Mouse (Mus musculus) G1E (cell line): Measurements from ENCODE around the gene Lsm2. TPM values are rescaled to one million over a fixed set of nuclear protein-coding genes. Genes with fewer than 3 reads are reported as not detected.

Experiments
- ATAC-seq: 2 replicates; pipeline ENCODE4 v1.8.0; 2016; ENCODE audit warnings: mild to moderate bottlenecking; ENCODE audit not compliant: insufficient number of reproducible peaks, poor library complexity, low FRiP score, severe bottlenecking; ENCODE audit errors: extremely low read depth
- DNase-seq: peaks from one replicate; pipeline ENCODE4 v3.0.0; 2012; ENCODE audit warnings: low spot score
- H3K27me3 ChIP-seq: 2 replicates; pipeline ENCODE4 v1.6.1; 2012; ENCODE audit warnings: mild to moderate bottlenecking, low read length, inconsistent platforms; ENCODE audit not compliant: insufficient read depth
- H3K36me3 ChIP-seq: replicated peaks from 2 replicates; pipeline ENCODE3; 2012; ENCODE audit warnings: mild to moderate bottlenecking, inconsistent platforms
- H3K4me1 ChIP-seq: 2 replicates; pipeline ENCODE4 v1.6.1; 2012; ENCODE audit warnings: low read depth, low read length, inconsistent platforms, mixed read lengths; ENCODE audit not compliant: insufficient read depth
- H3K4me3 ChIP-seq: 2 replicates; pipeline ENCODE4 v1.5.1; 2012; ENCODE audit warnings: low read depth, mild to moderate bottlenecking, inconsistent platforms, low read length, moderate library complexity, mixed read lengths
- H3K9me3 ChIP-seq: replicated peaks from 2 replicates; pipeline ENCODE4 v1.6.1; 2012; ENCODE audit warnings: inconsistent platforms
- CTCF ChIP-seq: IDR thresholded peaks from 2 replicates; pipeline ENCODE4 v1.5.1; 2012; ENCODE audit warnings: low read depth, low read length, inconsistent platforms, mixed read lengths
- GATA1 ChIP-seq: IDR thresholded peaks from 2 replicates; pipeline ENCODE4 v1.6.1; 2012; ENCODE audit warnings: borderline replicate concordance, low read length, inconsistent platforms, mixed read lengths
- GATA2 ChIP-seq: IDR thresholded peaks from 2 replicates; pipeline ENCODE4 v1.6.1; 2012; ENCODE audit warnings: low read depth, low read length, inconsistent platforms, borderline replicate concordance
- POLR2AphosphoS5 ChIP-seq: IDR thresholded peaks from 2 replicates; pipeline ENCODE4 v1.6.1; 2012; ENCODE audit warnings: low read depth, low read length, inconsistent platforms; ENCODE audit not compliant: insufficient replicate concordance
- TAL1 ChIP-seq: conservative IDR thresholded peaks from 2 replicates; pipeline ENCODE4 v1.6.1; 2012; ENCODE audit warnings: low read depth, low read length, inconsistent platforms, mixed read lengths
- polyA plus RNA-seq: library from polyadenylated mRNA; stranded (reverse); fragments of >175 nt; gene quantifications from 2 replicates; pipeline ENCODE4 v1.2.3, GENCODE M21; 2012
- total RNA-seq, 2 experiments: library from RNA; stranded (forward) in 1 of 2; stranded (reverse) in 1 of 2; fragments of 200-1000 nt in 1 of 2; fragments of >200 nt in 1 of 2; fragmentation: Nextera tagmentation in 1 of 2; gene quantifications; 2 replicates each; pipeline ENCODE4 v1.2.3; 2014 to 2017

Gene Lsm2
- 195 and 218 TPM in 2 replicates for total RNA-seq (2014; fragmentation: Nextera tagmentation)
- total RNA-seq (2017), result 65.8 and 71.9 TPM in 2 replicates
- 239 and 263 TPM in 2 replicates for polyA plus RNA-seq

- Histone ChIP-seq H3K4me1 (peaks cover 43% of the 10 kb centered on the region), H3K27me3 (no peaks in the 10 kb centered on the region), H3K9me3 (peaks cover 14% of the 10 kb centered on the region), H3K4me3 (peak within 1 kb of the TSS; percentile 92), H3K36me3 (peaks cover 66% of the 10 kb centered on the region)
- ATAC-seq, result peak; percentile 73
- DNase-seq, result peak; percentile 84
- TF ChIP-seq TAL1, result no peak
- TF ChIP-seq GATA1, result no peak
- TF ChIP-seq CTCF, result no peak
- TF ChIP-seq GATA2, result no peak
- TF ChIP-seq POLR2AphosphoS5, result no peak
Measured at GRCm38 (mm10) chr17:34981690-34982180, at the start of gene Lsm2. Gene Lsm2, plus strand, starts transcription at chr17:34981862.

GRCm38 (mm10) chr17:34932287-34932686 lies 49.4 kb upstream of the Lsm2 start:
- Histone ChIP-seq H3K4me3 (no peak overlapping the region; the same call in 1 of the 2 replicates), H3K36me3 (peaks cover 38% of the 10 kb centered on the region), H3K4me1 (peaks cover 24% of the 10 kb centered on the region), H3K9me3 (no peaks in the 10 kb centered on the region), H3K27me3 (peaks cover 10% of the 10 kb centered on the region; the same call in 1 of the 2 replicates)
- ATAC-seq (no peak), DNase-seq (no peak)
- TF ChIP-seq TAL1, result no peak
- no peak for TF ChIP-seq GATA2
- TF ChIP-seq CTCF, result no peak
- TF ChIP-seq GATA1, result no peak
- no peak for TF ChIP-seq POLR2AphosphoS5

DNA sequence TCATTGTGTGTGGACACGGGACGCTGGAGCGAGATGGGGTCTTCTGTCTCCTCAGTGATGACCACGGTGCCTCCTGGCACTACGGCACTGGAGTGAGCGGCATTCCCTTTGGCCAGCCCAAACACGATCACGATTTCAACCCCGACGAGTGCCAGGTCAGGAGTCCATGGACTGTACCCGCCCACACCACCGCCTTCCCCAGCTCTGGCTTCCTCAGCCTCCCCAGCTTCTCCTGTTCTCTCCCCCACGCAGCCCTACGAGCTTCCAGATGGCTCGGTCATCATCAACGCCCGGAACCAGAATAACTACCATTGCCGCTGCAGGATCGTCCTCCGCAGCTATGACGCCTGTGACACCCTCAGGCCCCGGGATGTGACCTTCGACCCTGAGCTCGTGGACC lies 47.6 kb upstream of the Lsm2 start:
- ATAC-seq, result no peak

DNA sequence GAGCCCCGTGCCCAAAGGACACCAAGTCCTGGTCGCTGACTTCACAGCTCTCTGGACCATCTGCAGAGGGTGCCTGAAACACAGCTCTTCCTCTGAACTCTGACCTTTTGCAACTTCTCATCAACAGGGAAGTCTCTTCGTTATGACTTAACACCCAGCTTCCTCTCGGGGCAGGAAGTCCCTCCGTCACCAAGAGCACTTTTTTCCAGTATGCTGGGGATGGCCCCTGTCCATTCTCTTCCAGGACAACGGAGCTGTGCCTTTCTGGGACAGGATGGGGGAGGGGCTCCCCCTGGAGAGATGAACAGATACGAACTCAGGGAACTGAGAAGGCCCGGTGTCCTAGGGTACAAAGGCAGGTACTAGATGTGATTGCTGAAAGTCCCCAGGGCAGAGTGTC lies 46.8 kb upstream of the Lsm2 start:
- Histone ChIP-seq H3K9me3 (no peaks in the 10 kb centered on the region), H3K27me3 (0 out of 2 replicates have a peak, but pooled peaks cover 2% of the 10 kb centered on the region), H3K4me3 (no peak overlapping the region), H3K4me1 (peaks cover 28% of the 10 kb centered on the region), H3K36me3 (peaks cover 40% of the 10 kb centered on the region)
- no peak for ATAC-seq
- no peak for DNase-seq
- TF ChIP-seq CTCF (no peak), GATA2 (no peak), TAL1 (no peak), POLR2AphosphoS5 (no peak), GATA1 (no peak)

More for the DNA sequence above, 47.6 kb upstream of the Lsm2 start:
- no peaks in the 10 kb centered on the region for H3K9me3 ChIP-seq
- DNase-seq, result no peak
- H3K27me3 ChIP-seq, result no peaks in the 10 kb centered on the region
- peaks cover 40% of the 10 kb centered on the region for H3K36me3 ChIP-seq
- H3K4me1 ChIP-seq, result peaks cover 24% of the 10 kb centered on the region
- no peak for TF ChIP-seq POLR2AphosphoS5
- TF ChIP-seq TAL1, result no peak
- TF ChIP-seq CTCF, result no peak
- TF ChIP-seq GATA1, result no peak
- TF ChIP-seq GATA2, result no peak
- H3K4me3 ChIP-seq, result peak overlapping the region; percentile 9; the same call in 1 of the 2 replicates

- peaks cover 33% of the 10 kb centered on the region for H3K36me3 ChIP-seq
- DNase-seq, result no peak
- H3K27me3 ChIP-seq, result 0 out of 2 replicates have a peak, but pooled peaks cover 2% of the 10 kb centered on the region
- TF ChIP-seq GATA1, result no peak
- TF ChIP-seq POLR2AphosphoS5, result no peak
- no peak for TF ChIP-seq CTCF
- no peak for TF ChIP-seq GATA2
- TF ChIP-seq TAL1, result no peak
- H3K4me3 ChIP-seq, result no peak overlapping the region
- no peaks in the 10 kb centered on the region for H3K9me3 ChIP-seq
- H3K4me1 ChIP-seq, result peaks cover 20% of the 10 kb centered on the region
- no peak for ATAC-seq
Measured at GRCm38 (mm10) chr17:34937960-34938505, 43.6 kb upstream of the Lsm2 start.

DNA sequence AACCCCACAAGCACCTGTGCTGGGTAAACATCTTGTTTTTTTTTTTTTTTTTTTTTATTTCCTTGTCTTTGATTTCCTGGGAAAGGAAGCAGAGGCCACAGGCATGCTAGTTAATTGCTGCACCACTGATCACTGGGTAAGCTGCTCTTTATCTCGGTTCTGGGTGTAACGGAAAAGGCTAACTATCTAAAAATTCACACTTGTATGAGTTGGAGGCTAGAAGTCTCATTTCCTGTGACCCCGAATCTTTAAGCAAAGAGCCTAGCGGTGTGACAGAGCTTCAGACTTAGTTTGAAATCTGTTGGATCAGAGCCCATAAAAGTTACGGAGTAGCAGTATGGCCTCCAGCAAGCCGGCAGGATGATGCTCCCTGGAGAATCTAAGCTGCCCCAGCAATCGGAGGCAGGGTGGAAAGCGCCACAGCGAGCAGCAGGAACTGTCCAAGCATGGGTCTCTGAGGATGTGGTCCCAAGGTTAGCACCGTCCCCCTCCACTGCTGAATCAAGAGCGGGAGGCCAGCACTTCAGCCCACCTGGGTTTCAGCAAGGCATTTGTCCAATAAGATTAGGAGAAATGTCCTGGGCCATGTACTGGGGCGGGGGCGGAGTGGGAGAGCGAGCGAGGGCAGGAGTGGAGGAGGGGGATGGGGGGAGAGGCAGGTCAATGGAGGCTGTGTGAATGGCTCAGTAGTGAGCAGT lies 40.2 kb upstream of the Lsm2 start:
- DNase-seq (peak; percentile 27), ATAC-seq (no peak)
- peaks cover 4% of the 10 kb centered on the region for H3K36me3 ChIP-seq
- H3K4me1 ChIP-seq, result peaks cover 11% of the 10 kb centered on the region
- TF ChIP-seq GATA2 (no peak), GATA1 (no peak), CTCF (no peak), POLR2AphosphoS5 (no peak), TAL1 (no peak)
- H3K27me3 ChIP-seq, result peaks cover 2% of the 10 kb centered on the region; the same call in 1 of the 2 replicates
- peak overlapping the region; percentile 51; the same call in 1 of the 2 replicates for H3K4me3 ChIP-seq
- H3K9me3 ChIP-seq, result no peaks in the 10 kb centered on the region
